Mouse (Mus musculus): ENCODE results near the gene Fhit. TPM values are rescaled to one million over a fixed set of nuclear protein-coding genes. Genes with fewer than 3 reads are reported as not detected.
"Not testable (repeated sequence)": the region's sequence is repeated elsewhere in the genome, so short reads cannot be mapped to it uniquely, and the experiment has no call there.

Fhit gene
- total RNA-seq, 2 experiments from 2014 or later: 3.2 to 5.8 TPM

DNA sequence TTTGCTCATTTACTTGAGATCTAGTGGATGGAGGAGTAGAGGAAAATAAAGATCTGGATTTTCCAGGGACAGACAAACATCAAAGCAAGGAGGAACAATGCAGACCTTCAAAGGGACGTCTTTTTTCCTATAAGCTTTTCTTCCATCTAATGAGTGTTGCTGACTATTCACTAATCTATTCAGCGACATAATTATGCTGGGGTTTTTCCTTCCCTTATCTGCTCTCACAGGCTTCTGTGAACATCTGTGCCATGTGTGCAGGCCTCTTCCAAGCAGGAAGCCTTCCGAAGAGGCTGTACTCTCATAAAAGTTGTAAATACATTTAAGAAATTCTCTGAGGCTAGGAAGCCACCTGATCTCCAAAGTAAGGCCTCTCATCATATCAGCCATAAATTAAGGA lies 228.2 kb downstream of the Fhit start:
- intact Hi-C loops (cut with DNase I): no loop called here
- DNase-seq: no peak

DNA sequence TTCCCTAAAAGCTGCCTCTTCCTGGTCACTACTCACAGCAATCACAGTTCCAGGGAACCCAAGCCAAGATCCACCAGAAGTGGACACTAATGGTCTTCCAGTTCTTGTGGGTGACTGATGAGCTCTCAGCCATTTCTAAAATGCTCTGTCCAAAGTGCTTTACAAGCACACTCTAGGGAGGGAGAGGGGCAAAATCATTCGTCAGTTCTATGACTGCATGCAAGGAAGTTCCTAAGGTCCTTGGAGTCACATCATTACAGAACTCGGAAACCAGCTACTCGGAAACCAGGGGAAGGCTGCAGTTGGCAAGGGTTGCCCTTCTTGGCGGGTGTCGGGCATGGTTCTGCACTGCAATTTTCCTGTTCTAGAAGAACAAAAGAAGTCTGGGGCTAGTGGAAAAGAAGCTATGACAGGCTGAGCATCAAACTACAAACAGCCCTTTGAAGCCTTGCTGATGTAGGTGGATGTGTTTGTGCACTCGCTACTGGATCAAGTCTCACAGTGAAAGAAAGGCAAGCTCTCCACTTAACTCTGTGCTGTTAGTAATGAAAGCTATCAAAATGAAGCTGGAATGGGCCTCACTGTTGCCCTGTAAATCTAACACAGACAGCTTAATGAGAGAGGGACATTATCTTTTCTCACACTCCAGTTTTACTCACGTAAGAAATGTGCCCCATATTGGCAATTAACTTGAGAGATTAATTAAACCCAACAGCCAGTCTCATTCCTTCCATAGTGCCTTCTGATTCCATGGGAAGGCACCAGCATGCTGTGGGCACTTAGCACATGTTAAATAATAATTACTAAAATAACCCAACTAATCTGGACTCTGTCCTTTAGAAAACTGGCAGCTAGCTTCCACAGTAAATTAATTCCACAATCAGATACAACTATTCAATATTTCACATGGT lies 243.7 kb downstream of the Fhit start:
- peak; percentile 2 for DNase-seq
- intact Hi-C loops (cut with DNase I): no loop called here

DNA sequence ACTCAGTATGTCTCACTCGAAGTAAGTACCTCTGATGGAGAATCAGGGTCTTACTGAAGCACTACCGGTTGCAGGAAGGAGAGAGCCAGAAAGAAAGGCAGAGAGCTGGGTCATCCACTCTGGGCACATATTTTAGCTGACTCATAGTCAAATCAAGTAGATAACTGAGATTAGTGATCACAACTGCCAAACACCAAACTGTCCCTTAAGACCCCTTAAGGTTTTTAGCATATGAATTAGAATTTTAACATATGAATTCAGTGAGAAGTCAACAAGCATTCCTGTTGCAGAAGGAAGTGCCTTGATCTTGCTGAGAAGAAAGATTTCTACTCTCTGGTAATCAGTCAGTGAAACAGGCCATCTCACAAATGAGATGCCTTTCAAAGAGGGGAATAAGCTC lies 253.8 kb downstream of the Fhit start:
- intact Hi-C loops (cut with DNase I): no loop called here
- no peak for DNase-seq

DNA sequence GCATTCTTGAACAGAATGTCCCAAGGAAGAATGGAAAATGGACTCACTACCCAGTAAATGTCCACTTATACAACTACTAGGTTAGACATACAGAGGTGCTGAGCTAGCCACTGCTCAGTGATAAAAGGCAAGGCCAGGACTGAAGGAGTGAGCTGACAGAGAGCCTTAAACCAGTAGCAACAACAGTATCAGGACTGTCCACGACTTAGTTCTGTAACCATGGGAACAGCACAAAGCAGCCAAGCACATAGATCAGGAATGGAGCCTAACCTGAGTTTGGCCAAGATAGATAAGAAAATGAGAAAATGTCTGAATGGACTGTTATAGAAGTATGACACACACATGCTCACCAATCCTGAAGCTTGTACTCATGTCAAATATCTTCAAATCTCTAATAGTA lies 279.1 kb downstream of the Fhit start:
- DNase-seq: no peak
- intact Hi-C loops (cut with DNase I): no loop called here

DNA sequence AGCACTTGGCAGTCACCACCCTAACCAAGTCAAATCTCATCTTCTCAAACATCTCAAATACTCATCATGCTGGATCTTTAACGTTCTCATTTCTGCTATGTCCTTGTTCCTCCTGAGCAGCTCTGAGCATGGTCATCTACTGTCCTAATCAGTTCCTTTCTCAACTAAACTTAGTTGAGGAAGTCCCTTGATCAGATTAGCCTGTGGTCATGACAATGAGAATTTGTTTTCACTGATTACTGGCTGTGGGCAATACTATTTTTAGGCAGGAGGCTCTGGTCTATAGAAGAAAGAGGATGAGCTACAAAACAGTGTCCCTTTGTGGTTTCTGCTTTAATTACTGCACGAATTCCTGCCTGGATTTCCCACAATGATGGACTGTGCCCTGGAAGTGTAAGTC lies 281.1 kb downstream of the Fhit start:
- no peak for DNase-seq
- intact Hi-C loops (cut with DNase I): no loop called here

DNA sequence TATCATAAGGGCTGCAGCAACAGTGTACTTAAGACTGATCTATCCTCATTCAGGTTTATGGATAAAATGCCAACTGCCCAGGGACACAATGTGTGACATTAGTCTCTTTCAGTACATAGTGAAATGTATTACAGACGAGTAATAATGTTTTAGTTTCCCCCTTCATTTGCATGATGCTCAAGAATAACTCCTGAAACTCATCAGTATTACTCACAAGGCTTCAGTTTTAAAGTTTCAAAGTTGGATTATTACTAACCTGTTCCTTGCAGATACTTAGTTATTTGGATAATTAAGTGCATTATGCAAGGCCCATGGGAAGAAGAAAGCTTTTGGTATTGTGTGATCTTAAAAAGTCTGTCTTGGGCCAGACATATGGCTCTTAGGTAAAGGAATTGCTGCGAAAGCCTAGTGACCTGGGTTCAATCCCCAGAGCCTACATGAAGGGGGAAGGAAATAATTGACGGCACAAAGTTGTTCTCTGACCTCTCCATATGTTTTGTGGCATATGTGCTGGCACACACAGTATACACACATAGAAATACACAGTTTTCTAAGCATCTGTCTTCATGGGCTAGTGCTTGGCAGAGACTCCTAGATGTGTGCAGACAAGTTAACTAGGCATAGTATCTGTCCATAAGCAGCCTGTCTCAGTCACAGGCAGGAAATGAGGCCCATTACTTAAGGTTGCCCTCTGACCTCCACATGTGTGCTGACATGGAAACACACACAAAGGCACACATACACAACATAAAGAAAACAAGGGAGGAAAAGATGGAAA lies 287.1 kb downstream of the Fhit start:
- no peak for DNase-seq
- intact Hi-C loops (cut with DNase I): no loop called here

DNA sequence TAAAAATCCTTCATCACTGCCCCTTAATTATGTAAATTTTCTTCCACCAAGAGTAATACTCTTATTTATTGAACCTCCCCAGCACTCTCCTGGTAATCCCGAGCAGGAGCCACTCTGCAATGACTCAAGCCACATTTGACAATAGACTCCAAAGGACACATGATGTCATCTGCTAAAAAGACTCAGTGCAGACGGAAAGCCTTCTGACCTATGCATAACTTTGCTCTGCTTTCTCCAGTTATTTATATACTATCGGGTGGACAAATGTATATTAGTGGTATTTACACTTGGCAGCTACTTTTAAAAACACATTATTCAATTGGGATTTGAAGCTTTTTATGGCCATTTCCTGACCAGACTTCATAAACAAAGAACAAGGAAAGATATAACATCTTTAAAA lies 304.2 kb downstream of the Fhit start:
- intact Hi-C loops (cut with DNase I): no loop called here
- DNase-seq: no peak

DNA sequence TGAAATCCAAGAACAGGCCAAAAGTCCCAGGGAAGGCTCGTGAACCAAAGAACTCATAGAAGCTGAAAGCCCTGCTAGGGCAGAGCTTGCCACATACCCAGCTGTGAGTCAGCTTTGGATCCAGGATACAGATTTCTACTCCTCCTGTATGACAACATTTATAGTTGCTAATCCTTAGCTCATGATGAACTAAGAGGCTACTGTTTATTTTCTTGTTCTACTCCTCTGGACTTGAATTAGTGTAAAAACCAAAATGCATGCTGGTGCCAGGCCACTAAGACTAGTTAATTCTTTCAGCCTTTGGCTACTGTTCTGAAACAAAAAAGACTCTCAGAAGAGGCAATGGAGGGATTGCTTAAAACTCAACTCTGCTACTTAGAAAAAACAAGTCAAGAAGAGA lies 309.9 kb downstream of the Fhit start:
- intact Hi-C loops (cut with DNase I): no loop called here
- DNase-seq: no peak

DNA sequence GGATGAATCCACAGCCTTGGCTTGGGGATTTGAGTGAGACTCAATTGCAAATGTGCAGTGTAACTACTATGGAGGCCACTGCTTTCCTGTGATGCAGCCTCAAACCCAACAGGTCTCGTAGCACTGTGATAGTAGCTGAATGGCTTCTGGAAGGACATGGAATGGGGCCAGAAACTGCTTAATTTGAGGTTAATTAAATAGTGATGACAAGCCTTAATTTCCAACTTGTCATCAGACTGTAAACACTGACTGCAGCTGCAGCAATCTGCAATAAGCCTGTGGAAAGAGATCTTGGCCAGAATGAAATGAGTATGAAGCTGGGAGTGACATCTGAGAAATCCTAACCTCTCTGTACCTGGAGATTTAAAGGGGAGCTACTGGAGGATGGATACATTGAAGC lies 325.8 kb downstream of the Fhit start:
- no peak for DNase-seq
- intact Hi-C loops (cut with DNase I): no loop called here

DNA sequence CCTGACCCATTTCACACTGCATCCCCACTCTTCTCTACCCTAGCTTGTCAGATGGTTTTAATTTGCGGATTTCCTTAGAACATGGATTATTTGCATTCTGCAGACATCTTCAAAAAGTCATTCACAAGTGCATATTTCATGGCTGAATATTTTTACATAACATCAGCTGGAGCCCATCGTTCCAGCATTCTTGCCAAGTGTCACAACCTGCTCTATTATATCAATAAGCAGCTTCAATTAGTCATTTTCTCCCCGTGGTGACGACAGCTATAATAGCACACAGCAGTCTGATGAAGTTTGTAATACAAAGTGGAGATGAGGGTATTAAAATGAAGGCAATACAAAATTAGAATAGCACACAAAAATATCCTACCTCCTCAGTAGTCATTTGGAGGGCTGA lies 337.0 kb downstream of the Fhit start:
- intact Hi-C loops (cut with DNase I): no loop called here
- DNase-seq: no peak

DNA sequence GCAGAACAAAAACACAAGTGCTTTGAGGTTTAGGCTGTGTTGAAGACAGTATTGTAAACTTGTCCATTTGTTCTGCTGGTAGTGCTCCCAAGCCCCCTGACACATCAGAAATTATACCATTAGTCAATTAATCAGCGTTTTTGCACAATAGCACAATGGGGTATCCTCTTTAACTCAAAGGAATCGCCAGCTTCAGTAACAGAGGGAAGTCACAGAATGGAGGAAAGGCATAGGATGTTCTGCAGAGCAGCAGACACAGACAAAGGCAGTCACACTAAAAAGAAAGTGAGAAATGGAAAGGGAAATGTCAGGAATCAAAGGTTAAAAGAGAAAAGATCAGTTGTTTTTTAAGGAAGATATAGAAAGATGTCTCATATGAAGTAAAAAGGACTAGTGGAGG lies 348.3 kb downstream of the Fhit start:
- no peak for DNase-seq
- intact Hi-C loops (cut with DNase I): no loop called here

DNA sequence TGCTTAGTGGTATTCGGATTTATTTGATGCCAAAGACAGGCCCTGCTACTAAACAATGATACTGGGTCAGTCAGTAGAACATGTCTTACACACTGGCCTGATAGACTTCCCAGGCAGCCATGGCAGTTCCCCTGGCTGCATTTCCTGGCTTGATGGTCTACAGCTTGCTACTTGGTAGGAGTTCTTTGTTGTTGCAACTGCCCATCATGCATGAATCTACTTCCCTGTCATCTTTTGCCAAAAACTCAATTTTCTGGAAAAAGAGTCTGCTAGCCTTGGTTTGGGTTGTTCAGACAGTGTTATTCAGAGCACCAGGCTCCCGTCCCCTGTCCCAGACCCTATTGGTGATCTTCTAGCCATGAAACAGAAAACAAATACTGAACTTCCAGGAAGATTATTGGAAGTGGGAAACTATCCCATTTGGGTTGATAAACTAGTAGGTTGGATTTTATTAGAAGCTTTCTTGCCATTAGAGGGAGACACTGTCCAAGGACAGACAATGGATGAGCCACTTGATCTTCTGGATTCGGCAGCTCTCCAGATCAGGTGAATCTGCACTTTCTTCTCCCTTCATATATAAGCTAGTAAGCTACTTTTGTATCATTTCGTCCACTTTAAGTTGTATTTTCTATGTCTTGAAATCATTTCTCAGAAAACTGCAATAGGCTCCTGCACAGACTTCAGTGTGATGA lies 363.2 kb downstream of the Fhit start:
- peak; percentile 54 for DNase-seq
- intact Hi-C loops (cut with DNase I): no loop called here

DNA sequence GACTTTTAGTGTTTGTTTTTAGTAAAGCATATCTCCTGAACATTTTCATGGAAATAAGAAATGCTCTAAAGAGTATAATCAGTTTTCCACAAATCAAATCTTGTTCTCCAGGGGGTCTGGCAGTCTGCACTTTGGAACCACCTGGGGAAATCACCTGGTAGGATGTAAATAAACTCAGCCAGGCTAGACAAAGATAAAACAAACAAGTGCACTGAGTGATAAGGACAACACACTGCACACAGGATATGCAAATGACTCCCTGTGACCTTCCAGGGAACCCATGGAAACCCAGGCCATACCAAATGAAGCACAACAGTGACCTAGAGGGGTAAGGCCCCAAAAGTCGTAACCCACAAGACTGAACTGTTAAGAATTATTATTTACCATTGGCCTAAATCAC lies 364.2 kb downstream of the Fhit start:
- intact Hi-C loops (cut with DNase I): no loop called here

DNA sequence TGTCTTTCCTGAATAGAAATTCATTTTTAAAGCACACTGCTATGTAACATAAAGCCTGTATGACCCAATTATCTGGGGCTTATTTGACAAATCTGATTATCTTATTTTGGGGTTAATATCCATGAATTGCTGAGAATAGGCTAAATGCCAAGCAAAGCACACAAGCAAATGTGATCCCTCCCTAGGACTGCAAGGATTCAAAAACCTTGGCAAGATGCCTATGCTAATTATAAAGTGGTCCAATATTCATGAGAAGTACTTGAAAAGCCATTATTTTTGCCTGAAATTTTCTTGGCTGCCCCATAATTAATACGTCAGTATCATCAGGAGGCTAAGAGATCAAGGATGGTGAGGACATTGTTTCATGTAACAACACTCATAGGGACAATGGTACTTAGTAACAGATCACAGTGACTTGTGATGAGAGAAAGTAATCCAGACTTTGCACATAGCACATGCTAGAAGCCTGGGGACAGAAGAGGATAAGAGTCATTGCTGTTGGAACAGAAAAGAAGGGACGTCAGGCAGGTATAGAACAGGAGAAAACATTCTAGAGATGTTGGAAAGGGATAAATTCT lies 366.2 kb downstream of the Fhit start:
- intact Hi-C loops (cut with DNase I): no loop called here
- no peak for DNase-seq

More for the DNA sequence above, 364.2 kb downstream of the Fhit start:
- DNase-seq: no peak

DNA sequence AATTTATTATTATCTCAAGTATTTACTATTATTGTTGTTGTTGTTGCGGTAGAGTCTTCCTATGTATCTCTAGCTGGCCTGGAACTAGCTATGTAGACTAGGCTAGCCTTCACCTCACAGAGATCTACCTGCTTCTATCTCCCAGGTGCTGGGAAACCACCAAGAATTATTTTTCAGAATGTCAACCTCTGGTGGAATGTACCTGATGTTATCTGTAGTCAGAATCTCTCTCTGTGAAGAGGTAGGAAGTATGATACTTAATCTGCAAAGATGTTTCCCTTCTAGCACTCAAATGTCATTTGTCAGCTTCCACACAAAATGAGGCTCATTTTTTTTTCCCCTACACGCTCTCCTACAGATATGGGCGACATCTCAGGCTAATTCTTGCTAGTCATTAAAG lies 377.9 kb downstream of the Fhit start:
- no peak for DNase-seq
- intact Hi-C loops (cut with DNase I): no loop called here

DNA sequence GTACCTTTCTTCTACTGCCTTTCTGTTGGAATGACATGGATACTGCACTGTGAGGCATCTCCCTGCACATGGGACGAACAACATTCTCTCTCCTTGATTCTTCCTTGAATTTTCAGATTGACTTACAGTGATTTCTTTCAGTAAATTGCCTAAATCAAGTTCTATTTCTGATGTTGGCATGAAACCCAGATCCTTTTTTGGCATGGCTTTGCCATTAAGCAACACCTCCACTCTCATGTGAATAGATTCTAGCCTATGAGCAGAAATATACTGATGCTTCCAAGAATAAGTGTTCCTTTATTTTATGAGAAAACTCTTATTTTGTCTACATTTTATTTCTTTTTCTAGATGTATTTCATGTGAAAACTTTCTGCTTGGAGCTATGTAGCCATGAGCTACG lies 383.1 kb downstream of the Fhit start:
- DNase-seq: no peak
- intact Hi-C loops (cut with DNase I): no loop called here

DNA sequence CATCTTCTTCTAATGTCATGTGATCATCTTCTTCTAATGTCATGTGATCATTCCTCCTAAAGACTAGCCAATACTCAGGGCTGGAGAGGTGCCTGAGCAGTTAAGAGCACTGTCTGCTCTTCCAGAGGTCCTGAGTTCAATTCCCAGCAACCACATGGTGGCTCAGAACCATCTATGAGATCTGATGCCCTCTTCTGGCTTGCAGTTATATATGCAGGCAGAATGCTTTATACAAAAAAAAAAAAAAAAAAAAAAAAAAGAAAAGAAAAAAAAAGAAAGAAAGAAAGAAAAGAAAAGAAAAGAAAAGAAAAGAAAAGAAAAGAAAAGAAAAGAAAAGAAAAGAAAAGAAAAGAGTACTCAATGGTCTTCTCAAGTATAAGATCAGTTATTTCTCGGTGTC lies 407.0 kb downstream of the Fhit start:
- DNase-seq; intact Hi-C loops (cut with DNase I): not testable (repeated sequence)

DNA sequence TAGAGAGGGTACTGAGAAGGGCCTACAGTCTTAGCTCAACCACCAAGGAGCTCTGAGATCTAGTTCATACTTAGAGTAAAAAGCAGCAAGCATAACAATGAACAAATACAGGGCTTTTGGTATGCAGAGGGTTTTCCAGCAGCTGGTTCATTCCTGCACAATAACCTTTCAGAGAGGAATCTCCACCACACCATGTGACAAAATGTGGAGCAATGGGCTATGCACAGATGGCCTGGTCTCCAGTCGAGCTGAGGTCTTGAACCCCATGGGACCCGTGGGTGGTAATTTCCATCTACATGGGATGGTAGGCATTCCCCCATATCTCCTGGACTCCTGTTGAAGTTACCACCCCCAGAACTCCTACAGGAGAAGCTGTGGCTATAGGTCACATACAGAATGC lies 423.8 kb downstream of the Fhit start:
- intact Hi-C loops (cut with DNase I): no loop called here
- no peak for DNase-seq

DNA sequence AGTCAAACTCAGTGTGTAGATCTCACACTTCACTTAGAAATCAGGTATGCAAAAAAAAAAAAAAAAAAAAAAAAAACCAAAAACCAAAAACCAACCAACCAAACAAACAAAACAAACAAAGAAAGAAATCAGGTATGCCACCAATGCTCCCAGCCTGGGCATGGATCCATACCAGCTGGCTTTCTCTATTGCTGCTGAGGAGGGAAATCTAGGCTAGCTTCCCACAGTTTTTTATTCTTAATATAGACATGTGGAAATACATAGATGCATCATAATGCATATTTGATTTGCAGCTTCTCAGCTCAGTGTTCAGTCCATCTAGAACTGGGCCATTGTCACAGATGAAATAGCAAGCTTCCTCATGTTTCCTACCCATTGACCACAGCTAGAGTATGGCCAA lies 439.3 kb downstream of the Fhit start:
- DNase-seq: no peak
- intact Hi-C loops (cut with DNase I): no loop called here

DNA sequence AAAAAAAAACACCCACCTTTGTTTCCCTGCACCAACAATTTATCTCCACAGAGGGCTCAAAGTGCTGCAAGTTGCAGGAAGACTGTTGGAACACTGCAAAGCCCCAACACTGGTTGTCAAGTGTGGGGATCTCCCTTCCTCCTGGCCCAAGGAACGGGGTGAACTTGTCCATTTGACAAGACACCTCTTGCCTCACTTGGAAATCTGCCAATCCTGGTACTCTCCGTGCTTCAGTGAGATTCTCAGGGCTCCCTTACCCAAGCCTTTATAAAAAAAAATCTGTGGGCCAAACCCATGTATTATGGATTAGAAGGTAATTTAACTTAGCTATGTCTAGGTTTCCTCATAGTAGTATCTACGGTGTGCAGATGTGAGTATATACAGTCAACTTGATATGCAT lies 448.9 kb downstream of the Fhit start:
- DNase-seq: no peak
- intact Hi-C loops (cut with DNase I): no loop called here

DNA sequence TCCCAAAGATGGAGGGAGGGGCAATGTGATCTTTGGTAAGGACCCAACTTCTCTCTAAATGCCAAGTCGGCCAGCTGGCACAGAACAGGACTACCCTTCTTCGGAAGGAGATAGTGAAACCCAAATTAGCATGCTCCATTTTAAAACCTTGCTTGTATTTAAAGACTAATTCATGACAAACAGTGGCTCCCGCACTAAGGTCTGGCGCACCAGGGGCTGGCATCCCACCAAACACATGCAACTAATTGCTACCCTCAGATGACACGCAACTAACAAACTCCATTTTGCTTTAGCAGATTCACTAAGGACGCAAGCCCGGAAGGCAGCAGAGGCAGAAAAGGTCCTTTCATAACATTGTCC lies 449.3 kb downstream of the Fhit start:
- intact Hi-C loops (cut with DNase I): no loop called here
- DNase-seq: peak; percentile 9

Data from left cerebral cortex, postnatal 4 days (tissue).